Mouse (Mus musculus): ENCODE results near the gene Ipo5.
A peak's percentile ranks its signal among the peaks of the same experiment; 100 is the strongest.

Ipo5 gene

GRCm38 (mm10) chr14:120925731-120926585 is 14.9 kb downstream of the Ipo5 start:
- no peak for DNase-seq

DNA sequence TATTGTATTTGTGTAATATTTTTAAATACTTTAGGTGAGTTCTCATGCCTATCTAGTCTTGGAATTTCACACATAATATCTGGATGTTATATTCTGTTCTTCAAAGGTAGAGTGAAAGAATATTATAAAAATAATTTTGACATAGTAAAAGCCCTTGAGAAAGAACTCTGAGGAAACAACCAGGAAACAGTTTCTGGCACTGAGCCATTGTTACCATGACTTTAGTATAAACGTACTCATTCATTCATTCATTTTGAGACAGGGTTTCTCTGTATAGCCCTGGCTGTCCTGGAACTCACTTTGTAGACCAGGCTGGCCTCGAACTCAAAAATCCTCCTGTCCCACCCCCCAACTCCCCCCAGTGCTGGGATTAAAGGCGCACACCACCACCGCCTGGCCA is 20.2 kb downstream of the Ipo5 start:
- DNase-seq: no peak

- DNase-seq: no peak
Observed at GRCm38 (mm10) chr14:120933624-120934023, 22.6 kb downstream of the Ipo5 start.

GRCm38 (mm10) chr14:120937102-120937501 is 26.1 kb downstream of the Ipo5 start:
- DNase-seq: no peak

GRCm38 (mm10) chr14:120942803-120943202 is 31.8 kb downstream of the Ipo5 start:
- DNase-seq: no peak

GRCm38 (mm10) chr14:120945146-120945545 is 34.1 kb downstream of the Ipo5 start:
- DNase-seq: no peak

DNA sequence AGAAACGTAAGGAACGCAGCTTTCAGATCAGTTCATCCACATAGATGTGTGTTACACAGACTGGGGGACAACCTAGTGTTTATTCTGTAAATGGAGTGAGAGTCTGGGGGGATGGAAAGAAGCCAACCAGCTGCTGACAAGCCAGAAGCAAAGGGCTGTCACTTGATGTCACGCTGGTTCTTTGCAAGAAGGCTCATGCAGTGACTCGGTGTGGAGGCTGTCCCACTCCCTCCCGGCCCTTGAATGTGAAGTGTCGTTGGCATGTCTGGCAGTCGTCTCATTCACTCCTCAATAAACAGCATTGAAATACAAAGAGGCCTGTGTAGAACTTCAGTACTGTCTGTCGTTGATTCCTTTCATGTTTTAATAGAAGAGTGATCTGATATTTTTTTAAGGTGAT is 36.1 kb downstream of the Ipo5 start:
- no peak for DNase-seq

GRCm38 (mm10) chr14:120949002-120949401 is 38.0 kb downstream of the Ipo5 start:
- no peak for DNase-seq

GRCm38 (mm10) chr14:120950068-120950467 is 39.0 kb downstream of the Ipo5 start:
- DNase-seq: no peak

- no peak for DNase-seq
Observed at GRCm38 (mm10) chr14:120952434-120952833, 41.4 kb downstream of the Ipo5 start.

GRCm38 (mm10) chr14:120960551-120960950 is 49.5 kb downstream of the Ipo5 start:
- no peak for DNase-seq

- no peak for DNase-seq
Observed at GRCm38 (mm10) chr14:120960991-120961390, 50.0 kb downstream of the Ipo5 start.

- DNase-seq: no peak
Observed at GRCm38 (mm10) chr14:120967072-120967471, 56.0 kb downstream of the Ipo5 start.

DNA sequence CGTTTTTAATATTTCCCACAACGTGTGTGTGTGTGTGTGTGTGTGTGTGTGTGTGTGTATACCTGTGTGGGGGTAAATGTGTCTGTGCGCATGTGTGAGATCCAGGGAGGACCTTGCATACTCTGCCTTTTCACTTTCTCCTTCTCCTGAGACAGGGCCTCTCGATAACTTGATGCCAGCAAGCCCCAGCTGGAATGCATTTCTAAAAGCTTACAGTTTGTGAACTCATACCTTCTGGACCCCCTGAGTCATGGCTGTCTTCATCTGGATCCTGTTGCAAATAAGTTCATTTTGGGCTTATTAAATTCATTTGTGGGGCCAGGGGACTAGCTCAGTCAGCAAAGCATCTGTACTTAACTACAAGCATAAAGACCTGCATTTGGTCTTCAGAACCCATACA is 57.7 kb downstream of the Ipo5 start:
- DNase-seq: no peak

DNA sequence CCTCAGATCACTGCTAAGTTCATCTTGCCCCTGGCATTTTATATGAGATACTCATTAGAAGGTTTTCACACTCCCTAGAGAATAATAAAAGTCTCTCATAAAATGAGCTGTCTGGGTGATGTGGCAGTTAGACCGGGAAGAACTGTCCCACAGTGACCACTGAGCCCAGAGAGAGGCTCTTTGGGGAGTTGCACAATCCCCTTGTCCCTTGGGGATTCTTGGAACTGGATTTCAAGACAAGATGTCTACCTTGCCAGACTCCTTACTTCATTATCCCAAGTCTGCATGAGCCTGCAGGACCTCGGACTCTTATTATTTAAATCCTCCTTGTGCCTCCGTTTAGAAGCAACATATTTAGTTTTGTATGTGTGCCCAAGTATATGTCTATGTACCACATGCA is 58.6 kb downstream of the Ipo5 start:
- DNase-seq: no peak

- no peak for DNase-seq
Observed at GRCm38 (mm10) chr14:120970637-120971036, 59.6 kb downstream of the Ipo5 start.

DNA sequence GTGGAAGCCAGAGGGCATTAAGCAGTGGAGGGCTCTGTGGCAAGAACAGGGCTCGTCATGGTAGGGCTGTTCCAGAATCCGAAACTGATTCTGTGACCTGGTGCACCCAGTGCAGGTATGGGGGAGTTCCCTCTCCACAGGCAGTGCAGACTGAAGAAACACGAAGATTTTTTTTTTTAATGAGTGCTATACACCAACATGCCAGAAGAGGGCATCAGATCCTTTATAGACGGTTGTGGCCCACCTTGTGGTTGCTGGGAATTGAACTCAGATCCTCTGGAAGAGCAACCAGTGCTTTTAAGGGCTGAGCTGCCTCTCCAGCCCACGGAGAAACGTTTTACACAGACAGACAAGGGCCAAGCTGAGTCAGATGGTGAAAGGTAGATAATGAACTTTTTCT is 60.3 kb downstream of the Ipo5 start:
- DNase-seq: no peak

GRCm38 (mm10) chr14:120979559-120979958 is 68.5 kb downstream of the Ipo5 start:
- DNase-seq: peak; percentile 17

GRCm38 (mm10) chr14:120989126-120989525 is 78.1 kb downstream of the Ipo5 start:
- no peak for DNase-seq

All from cerebellum, adult 11 months (tissue).